Mouse (Mus musculus) embryonic stem cell, embryonic (primary cell): ENCODE measurements around the gene Vmn1r35.
"Not testable (repeated sequence)": the region's sequence is repeated elsewhere in the genome, so short reads cannot be mapped to it uniquely, and the experiment has no call there.

Source experiments
- CTCF ChIA-PET, 4 experiments: fragments of 300-600 bp in 2 of 4; fragments of 350-600 bp in 2 of 4; sonication (Branson Sonifier 250); formaldehyde crosslinking; loops; one replicate each; lab custom pipeline; 2022; ENCODE audit warnings: inconsistent platforms in 2 of 4; lab: Charles Lee
- POLR2A ChIA-PET, 4 experiments: fragments of 300-600 bp in 2 of 4; fragments of 350-600 bp in 2 of 4; sonication (Branson Sonifier 250); formaldehyde crosslinking; loops; one replicate each; lab custom pipeline; 2022; ENCODE audit warnings: antibody characterized with exemption in 4 of 4, inconsistent platforms in 1 of 4; lab: Charles Lee

Gene Vmn1r35

DNA sequence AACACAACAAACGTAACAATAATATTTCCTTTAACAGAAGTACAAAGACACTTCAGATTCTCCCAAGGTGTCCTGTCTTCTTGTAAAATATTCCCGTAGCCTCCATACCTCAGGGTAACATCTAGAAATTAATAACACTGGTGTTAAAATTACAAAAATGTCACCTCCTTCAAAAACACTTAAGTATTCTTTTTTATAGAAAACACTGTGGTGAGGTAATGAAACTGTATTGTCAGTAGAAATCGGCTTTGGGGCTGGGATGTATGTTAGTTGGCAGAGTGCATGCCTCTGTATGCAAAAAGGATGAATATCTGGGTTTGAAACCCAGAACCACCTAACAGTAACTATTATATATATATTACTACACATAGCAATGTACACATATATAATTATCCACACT is at the start of gene Vmn1r35:
TSS of gene Vmn1r35 (minus strand) at position 101 of the 400 bp plus-strand sequence.
- ChIA-PET POLR2A (no interaction called here), CTCF (no interaction called here)

DNA sequence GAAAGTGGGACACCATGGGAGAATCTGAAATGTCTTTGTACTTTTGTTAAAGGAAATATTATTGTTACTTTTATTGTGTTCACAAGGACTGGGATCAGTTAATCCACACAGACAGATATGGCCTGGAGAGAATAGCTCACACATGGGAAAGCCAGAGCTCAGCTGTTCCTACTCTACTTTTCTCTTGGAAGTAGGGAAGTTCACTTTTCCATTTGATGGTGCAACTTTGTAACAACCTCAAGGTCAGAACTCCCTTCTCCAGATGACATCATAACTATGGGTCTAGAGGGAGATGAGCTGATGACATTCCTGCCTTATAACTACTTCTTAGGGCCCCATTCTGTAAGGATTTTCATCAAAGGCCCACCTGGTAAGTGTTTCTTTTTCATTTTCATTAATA is 43.4 kb upstream of the Vmn1r35 start, which contains the start of gene Vmn1r37:
TSS of gene Vmn1r37 (plus strand) at position 301 of the 400 bp plus-strand sequence.
- CTCF ChIA-PET, POLR2A ChIA-PET: not testable (repeated sequence)

DNA sequence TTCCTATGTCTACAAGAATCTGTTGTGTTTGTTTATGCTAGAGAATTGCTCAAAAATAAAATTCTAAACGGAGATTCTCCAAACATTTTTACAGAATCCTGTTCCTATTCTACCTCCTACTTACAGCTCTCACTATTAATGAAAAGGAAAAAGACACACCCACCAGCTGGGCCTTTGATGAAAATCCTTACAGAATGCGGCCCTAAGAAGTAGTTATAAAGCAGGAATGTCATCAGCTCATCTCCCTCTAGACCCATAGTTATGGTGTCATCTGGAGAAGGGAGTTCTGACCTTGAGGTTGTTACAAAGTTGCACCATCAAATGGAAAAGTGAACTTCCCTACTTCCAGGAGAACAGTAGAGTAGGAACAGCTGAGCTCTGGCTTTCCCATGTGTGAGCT is 33.4 kb upstream of the Vmn1r35 start, which contains the start of gene Vmn1r36:
TSS of gene Vmn1r36 (minus strand) at position 101 of the 400 bp plus-strand sequence.
- CTCF ChIA-PET, POLR2A ChIA-PET: not testable (repeated sequence)

DNA sequence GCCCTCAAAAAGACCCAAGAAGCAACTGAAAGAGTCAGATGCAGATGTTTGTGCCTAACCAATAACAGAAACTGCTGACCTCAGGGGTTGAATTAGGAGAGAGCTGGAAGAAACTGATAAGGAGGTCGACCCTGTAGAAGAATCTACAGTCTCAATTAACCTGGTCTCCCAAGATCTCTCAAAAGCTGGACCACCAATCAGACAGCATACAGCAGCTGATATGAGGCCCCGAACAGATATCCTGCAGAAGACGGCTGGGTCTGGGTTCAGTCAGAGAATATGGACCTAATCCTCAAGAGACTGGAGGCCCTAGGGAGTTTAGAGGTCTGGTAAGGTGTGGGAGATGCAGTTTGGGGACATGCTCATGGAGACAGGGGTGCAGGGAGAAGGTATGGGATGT is 28.1 kb upstream of the Vmn1r35 start:
- CTCF ChIA-PET = no interaction called here

DNA sequence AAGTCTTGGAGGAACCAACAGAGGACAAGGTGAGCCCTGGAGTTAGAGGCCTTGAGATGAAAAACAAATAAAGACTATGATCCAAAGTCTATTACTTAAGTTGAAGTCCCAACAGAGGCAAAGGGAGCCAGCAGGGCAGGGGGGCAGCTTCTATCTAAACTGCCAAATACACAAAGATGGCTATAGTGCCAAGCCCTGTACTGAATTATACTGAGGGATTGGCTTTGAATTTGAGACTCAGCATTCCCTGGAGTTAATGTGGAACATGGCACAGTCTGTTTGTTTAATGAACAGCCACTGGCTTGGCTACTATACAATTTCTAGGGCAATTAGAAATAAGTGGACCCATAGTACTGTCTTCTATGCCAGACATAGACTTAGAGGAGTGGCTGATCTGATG is 23.2 kb upstream of the Vmn1r35 start:
- ChIA-PET CTCF (no interaction called here), POLR2A (no interaction called here)

More for the DNA sequence above, 28.1 kb upstream of the Vmn1r35 start:
- POLR2A ChIA-PET = no interaction called here

DNA sequence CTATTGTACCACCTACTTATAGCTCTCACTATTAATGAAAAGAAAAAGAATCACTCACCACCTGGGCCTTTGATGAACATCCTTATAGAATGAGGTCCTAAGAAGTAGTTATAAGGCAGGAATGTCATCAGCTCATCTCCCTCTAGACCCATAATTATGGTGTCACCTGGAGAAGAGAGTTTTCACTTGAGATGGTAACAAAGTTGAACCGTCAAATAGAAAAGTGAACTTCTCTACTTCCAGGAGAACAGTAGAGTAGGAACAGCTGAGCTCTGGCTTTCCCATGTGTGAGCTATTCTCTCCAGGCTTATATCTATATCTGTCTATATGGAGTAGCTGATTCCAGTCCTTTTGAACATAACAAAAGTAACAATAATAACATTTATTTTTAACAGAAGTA is 41.9 kb downstream of the Vmn1r35 start, which contains the start of gene Vmn1r34:
TSS of gene Vmn1r34 (minus strand) at position 101 of the 400 bp plus-strand sequence.
- CTCF ChIA-PET = no interaction called here

More for the DNA sequence above, 41.9 kb downstream of the Vmn1r35 start, which contains the start of gene Vmn1r34:
- POLR2A ChIA-PET = no interaction called here
